Mouse (Mus musculus) small intestine, adult 2 months (tissue): ENCODE data around the gene Frrs1l.

Experiments used
- CTCF ChIP-seq: fragments of 200-500 bp; IDR thresholded peaks from 2 replicates; pipeline ENCODE4 v1.5.1; 2012; ENCODE audit warnings: low read depth, mild to moderate bottlenecking, control low read depth, inconsistent platforms, low read length, moderate library complexity, mixed read lengths; ENCODE audit not compliant: insufficient replicate concordance, insufficient read length; ENCODE audit errors: extremely low read depth
- POLR2A ChIP-seq: fragments of 200-500 bp; IDR thresholded peaks from 2 replicates; pipeline ENCODE4 v1.6.1; 2012; ENCODE audit warnings: low read depth, mild to moderate bottlenecking, control low read depth, inconsistent platforms, low read length, moderate library complexity

GRCm38 (mm10) chr4:57002751-57003150 is 12.6 kb upstream of the Frrs1l start:
- TF ChIP-seq CTCF (no peak), POLR2A (no peak)
